Mouse (Mus musculus) liver, embryonic 12.5 days (tissue): ENCODE data around the gene Neu2. TPM values are rescaled to one million over a fixed set of nuclear protein-coding genes. Genes with fewer than 3 reads are reported as not detected.

Experiments
- ATAC-seq: fragments of 200-750 bp; cut with Nextera tagmentation; 2 replicates; pipeline ENCODE4 v1.8.0; 2017; ENCODE audit warnings: moderate number of reproducible peaks, mild to moderate bottlenecking, moderate library complexity
- H3K27ac ChIP-seq: fragments of 300-500 bp; sonication (generic); 2 replicates; pipeline ENCODE4 v1.5.1; 2016; ENCODE audit warnings: mild to moderate bottlenecking
- H3K27me3 ChIP-seq: fragments of 300-500 bp; sonication (generic); replicated peaks from 2 replicates; pipeline ENCODE4 v1.6.1; 2016; ENCODE audit warnings: mild to moderate bottlenecking, moderate library complexity
- H3K36me3 ChIP-seq: fragments of 300-500 bp; sonication (generic); 2 replicates; pipeline ENCODE4 v1.6.1; 2016; ENCODE audit warnings: mild to moderate bottlenecking, moderate library complexity
- H3K4me1 ChIP-seq: fragments of 300-500 bp; sonication (generic); 2 replicates; pipeline ENCODE4 v1.6.1; 2016
- H3K4me2 ChIP-seq: fragments of 300-500 bp; sonication (generic); 2 replicates; pipeline ENCODE4 v1.6.1; 2016; ENCODE audit warnings: mild to moderate bottlenecking, moderate library complexity
- H3K4me3 ChIP-seq: fragments of 300-500 bp; sonication (generic); 2 replicates; pipeline ENCODE4 v1.5.1; 2016; ENCODE audit warnings: mild to moderate bottlenecking, moderate library complexity
- H3K9ac ChIP-seq: fragments of 300-500 bp; sonication (generic); 2 replicates; pipeline ENCODE4 v1.6.1; 2016; ENCODE audit warnings: mild to moderate bottlenecking, moderate library complexity
- H3K9me3 ChIP-seq: fragments of 300-500 bp; sonication (generic); replicated peaks from 2 replicates; pipeline ENCODE4 v1.6.1; 2016; ENCODE audit warnings: mild to moderate bottlenecking, moderate library complexity
- WGBS: fragments of 180-500 bp; shearing (Covaris S2); methylation state at CpG from one replicate; pipeline ENCODE4 v1.1.7; 2016; ENCODE audit not compliant: insufficient replicate concordance; 5-methylcytosine and 5-hydroxymethylcytosine counted together
- polyA plus RNA-seq: library from polyadenylated mRNA; unstranded; fragments of >200 nt; fragmentation: Nextera tagmentation; extraction: Ambion mirVana; gene quantifications from 2 replicates; pipeline ENCODE4 v1.2.1, GENCODE M21; 2016

Gene Neu2
- polyA plus RNA-seq, 1 experiment from 2014 or later, result 0.67 TPM

DNA sequence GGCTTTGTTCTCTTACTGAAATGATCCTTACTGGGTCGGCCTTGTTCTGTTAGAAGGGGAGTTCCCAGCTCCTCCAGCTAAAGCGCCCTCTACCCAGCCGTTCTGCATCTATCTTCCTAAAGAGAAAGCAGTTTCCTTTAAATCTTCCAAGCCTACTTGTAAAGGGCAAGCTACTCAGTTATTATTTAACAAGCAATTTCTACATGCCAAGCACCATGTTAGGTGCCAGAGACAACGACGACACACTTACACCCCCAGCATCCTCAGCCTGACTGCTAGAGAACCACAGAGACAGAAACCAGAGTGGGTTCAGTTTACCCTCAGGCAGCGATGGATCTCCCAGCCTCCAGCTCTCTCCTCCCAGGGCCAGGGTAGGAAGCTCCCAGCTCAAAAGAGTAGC, 1.8 kb upstream of the Neu2 start:
- ATAC-seq, result no peak
- H3K27ac ChIP-seq, result no peak overlapping the region
- peaks cover 8% of the 10 kb centered on the region for H3K4me1 ChIP-seq
- H3K4me2 ChIP-seq, result no peak overlapping the region
- peaks cover 85% of the 10 kb centered on the region for H3K27me3 ChIP-seq
- H3K36me3 ChIP-seq, result no peaks in the 10 kb centered on the region
- no peak overlapping the region for H3K4me3 ChIP-seq
- no peak overlapping the region for H3K9ac ChIP-seq
- H3K9me3 ChIP-seq, result no peaks in the 10 kb centered on the region
- 49% methylated on average over 6 of the region's 6 CpGs for WGBS

DNA sequence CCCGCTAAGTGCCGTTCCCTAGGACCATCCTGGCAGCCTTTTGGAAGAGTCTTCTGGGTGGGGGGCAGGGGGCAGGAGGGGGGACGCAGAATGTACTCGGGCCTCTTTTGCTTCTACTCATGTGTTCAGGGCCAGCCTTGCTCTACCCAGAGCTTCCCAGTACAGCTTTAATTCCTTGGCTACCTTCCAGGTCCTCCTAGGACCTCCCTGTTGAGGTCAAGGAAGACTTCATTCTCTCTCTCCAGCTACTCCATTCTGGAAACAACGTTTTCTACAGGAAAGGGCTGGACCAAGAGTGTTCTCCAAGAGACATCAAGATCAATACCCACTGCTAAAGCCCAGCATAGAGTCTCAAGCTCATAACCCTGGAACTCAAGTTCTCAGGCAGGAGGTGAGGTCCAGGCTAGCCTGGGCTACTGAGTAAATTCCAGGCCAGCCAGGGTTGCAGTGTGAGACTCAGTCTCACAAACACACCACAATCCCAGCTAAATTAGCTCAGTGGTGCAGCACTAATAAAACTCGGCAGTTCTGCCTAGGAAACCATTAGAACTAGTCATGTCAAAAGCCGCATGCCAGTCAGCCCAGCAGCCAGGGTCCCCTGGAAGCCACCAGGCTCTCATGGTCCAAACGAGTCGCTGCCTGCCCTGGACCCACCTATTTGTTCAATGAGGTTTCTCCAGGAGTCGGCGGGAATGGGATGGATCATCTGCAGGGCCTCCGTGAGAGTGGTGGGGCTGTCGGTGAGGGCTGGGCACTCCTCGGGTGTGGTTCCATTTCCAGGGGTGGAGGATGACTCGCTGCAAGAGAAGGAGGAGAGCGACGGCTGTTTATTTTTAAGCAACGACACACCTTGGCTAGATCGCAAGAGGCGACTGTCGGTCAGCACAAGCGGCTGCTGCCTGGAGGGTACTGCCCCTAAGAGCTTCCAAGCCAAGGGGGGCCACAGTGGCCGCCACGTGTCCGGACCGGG, 813 bp upstream of the Neu2 start:
- H3K4me2 ChIP-seq, result peak overlapping the region; percentile 80
- H3K36me3 ChIP-seq, result no peaks in the 10 kb centered on the region
- H3K4me3 ChIP-seq, result 0 out of 2 replicates have a peak overlapping the region, but pooled peaks have one; percentile 56
- H3K27ac ChIP-seq, result no peak overlapping the region
- H3K4me1 ChIP-seq, result peaks cover 8% of the 10 kb centered on the region
- peaks cover 85% of the 10 kb centered on the region for H3K27me3 ChIP-seq
- no peak overlapping the region for H3K9ac ChIP-seq
- no peak for ATAC-seq
- H3K9me3 ChIP-seq, result no peaks in the 10 kb centered on the region
- WGBS, result 14% methylated on average over 26 of the region's 26 CpGs

DNA sequence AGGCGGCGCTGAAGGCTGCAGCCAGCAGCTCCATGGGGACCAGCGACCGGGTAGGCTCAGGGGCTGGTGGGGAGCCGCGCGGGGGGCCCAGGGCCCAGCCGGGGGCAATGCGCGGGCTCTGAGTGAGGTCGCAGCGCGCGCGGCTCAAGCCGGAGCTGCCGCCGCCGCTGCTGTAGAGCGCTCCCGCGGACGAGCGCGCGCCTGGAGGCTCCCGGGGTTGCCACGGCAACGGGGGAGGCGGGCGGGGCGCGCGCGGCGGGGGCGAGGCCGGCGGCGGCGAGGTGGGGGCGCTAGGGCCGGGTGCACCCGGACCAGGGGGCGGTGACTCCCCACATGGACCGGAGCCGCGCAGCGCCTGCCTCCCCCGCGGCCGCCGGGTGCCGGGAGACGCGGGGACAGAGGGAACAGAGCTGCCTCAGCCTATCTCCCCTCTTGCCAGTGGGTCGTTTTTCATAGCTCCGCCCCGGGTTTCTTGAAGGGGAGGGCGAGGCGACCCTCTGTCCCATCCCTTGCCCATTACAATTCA, 540 bp downstream of the Neu2 start:
- Histone ChIP-seq H3K27ac (no peak overlapping the region), H3K27me3 (peaks cover 74% of the 10 kb centered on the region), H3K9ac (no peak overlapping the region), H3K36me3 (no peaks in the 10 kb centered on the region), H3K4me1 (peaks cover 8% of the 10 kb centered on the region), H3K9me3 (no peaks in the 10 kb centered on the region), H3K4me2 (peak overlapping the region; percentile 80), H3K4me3 (peak overlapping the region; percentile 56)
- ATAC-seq, result peak; percentile 44; the same call in 1 of the 2 replicates
- WGBS, result under 1% methylated on average over 48 of the region's 61 CpGs

DNA sequence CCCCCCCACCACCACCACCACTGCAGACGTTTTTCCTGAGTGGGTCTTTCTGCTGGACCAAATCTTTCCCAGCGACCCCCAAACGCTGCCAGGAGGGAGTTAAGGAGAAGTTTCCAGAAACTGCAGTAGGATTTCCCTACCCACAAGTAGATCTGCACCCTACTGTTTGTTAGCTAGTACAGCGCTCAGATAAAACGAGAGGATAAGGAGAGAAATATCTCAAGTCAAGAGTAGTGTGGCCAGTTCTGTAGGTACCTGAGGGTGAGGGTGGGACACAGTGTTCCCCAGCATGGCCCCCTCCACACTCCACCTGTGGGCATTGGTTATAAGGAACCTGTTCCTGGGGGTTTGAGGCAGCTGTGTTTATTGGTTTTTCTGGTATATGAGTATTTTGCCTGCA, 1.2 kb downstream of the Neu2 start:
- Histone ChIP-seq H3K4me3 (no peak overlapping the region), H3K27me3 (peaks cover 71% of the 10 kb centered on the region)

DNA sequence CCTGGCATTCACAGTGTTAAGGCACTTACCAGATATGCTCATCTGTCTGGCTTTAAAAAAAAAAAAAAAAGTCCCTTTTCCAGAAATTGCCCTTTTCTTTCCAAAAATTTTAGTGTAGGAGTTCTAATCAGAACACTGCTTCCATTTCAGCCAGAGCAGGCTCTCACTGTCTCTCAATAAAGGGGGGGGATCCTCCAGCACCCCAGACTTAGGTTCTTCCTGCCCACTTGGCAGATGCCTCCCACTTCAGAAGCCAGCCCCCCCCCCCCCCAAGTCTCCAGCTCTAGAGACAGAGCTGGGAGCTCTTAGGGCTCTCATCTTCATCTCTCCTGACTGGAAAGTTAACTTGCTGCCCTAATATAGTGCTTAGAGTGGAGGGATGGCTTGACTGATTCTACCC, 10.8 kb downstream of the Neu2 start:
- H3K36me3 ChIP-seq, result no peaks in the 10 kb centered on the region
- H3K9me3 ChIP-seq, result no peaks in the 10 kb centered on the region
- peaks cover 10% of the 10 kb centered on the region for H3K27me3 ChIP-seq
- no peak overlapping the region for H3K4me3 ChIP-seq
- no peak overlapping the region for H3K27ac ChIP-seq
- H3K4me2 ChIP-seq, result no peak overlapping the region
- no peaks in the 10 kb centered on the region for H3K4me1 ChIP-seq
- H3K9ac ChIP-seq, result no peak overlapping the region
- no peak for ATAC-seq

More for the DNA sequence above, 1.2 kb downstream of the Neu2 start:
- WGBS, result 12% methylated on average over 5 of the region's 5 CpGs
- no peaks in the 10 kb centered on the region for H3K9me3 ChIP-seq
- no peaks in the 10 kb centered on the region for H3K36me3 ChIP-seq
- H3K27ac ChIP-seq, result no peak overlapping the region
- H3K4me1 ChIP-seq, result peaks cover 8% of the 10 kb centered on the region
- no peak overlapping the region for H3K9ac ChIP-seq
- peak overlapping the region; percentile 80; the same call in 1 of the 2 replicates for H3K4me2 ChIP-seq
- no peak for ATAC-seq

DNA sequence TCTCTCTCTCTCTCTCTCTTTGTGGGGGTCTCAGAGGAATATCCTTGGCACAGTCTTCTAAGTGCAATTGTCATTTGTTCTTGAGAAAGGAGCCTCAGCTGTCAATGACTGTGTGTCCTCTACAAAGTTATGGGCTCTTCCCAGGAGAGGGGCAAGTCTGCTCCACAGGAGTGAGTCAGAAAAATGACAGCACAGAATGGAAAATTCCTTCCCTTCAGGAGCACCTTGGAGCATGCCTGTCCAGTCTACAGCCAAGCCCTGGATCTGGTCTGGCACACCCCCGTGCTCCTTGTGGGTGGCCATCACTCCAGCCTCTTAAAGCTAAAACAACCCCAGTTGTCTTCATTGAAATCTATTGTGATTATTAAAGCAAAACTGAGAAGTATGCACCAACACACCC, 11.8 kb downstream of the Neu2 start:
- H3K4me1 ChIP-seq, result no peaks in the 10 kb centered on the region
- ATAC-seq, result no peak
- no peaks in the 10 kb centered on the region for H3K9me3 ChIP-seq
- H3K27me3 ChIP-seq, result peaks cover 10% of the 10 kb centered on the region
- no peak overlapping the region for H3K4me2 ChIP-seq
- WGBS, result 82% methylated on average over 1 of the region's 1 CpGs
- H3K9ac ChIP-seq, result no peak overlapping the region
- no peaks in the 10 kb centered on the region for H3K36me3 ChIP-seq
- no peak overlapping the region for H3K27ac ChIP-seq
- no peak overlapping the region for H3K4me3 ChIP-seq

DNA sequence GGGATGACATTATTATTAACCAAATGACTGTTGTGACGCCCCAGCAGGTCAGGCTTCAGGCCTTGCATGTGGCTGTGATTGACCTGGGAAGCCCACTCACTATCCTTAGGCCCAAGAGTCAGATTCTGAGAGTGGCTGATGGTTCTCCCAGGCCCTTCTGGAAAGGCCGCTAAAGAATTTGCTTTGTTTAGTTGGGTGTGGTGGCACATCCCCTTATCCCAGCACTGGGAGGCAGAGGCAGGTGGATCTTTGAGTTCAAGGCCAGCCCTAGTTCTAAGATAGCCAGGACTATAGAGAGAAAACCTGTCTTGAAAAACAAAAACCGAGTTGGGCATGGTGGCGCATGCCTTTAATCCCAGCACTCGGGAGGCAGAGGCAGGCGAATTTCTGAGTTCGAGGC, 15.4 kb downstream of the Neu2 start:
- Histone ChIP-seq H3K27me3 (peaks cover 10% of the 10 kb centered on the region), H3K9ac (no peak overlapping the region), H3K4me2 (no peak overlapping the region), H3K36me3 (no peaks in the 10 kb centered on the region), H3K27ac (no peak overlapping the region), H3K4me3 (no peak overlapping the region), H3K9me3 (no peaks in the 10 kb centered on the region), H3K4me1 (no peaks in the 10 kb centered on the region)
- ATAC-seq, result no peak
- WGBS, result 71% methylated on average over 7 of the region's 7 CpGs

DNA sequence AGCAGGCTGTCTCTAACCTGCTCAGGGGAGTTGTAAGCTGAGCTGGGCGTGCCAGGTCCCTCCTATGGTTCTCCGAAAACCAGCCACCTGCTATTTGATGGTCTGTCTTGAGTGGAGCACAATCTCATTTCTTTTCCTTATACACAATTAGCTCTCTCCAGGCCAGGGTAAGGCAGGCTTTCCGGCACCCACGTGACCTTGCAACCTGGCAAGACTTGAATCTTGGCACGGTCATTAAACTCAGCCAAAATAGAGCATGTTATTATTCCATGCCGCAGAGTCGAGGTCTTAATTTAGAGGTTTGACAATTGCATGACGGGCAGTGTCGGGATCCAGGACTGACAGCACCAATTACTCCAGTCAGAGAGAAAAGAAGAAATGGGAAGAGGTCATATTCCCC, 17.5 kb downstream of the Neu2 start:
- 76% methylated on average over 9 of the region's 9 CpGs for WGBS
- H3K27ac ChIP-seq, result no peak overlapping the region
- peaks cover 3% of the 10 kb centered on the region; the same call in 1 of the 2 replicates for H3K27me3 ChIP-seq
- H3K36me3 ChIP-seq, result no peaks in the 10 kb centered on the region
- no peak overlapping the region for H3K4me3 ChIP-seq
- ATAC-seq, result no peak
- no peaks in the 10 kb centered on the region for H3K4me1 ChIP-seq
- H3K9me3 ChIP-seq, result no peaks in the 10 kb centered on the region
- H3K4me2 ChIP-seq, result no peak overlapping the region
- no peak overlapping the region for H3K9ac ChIP-seq

DNA sequence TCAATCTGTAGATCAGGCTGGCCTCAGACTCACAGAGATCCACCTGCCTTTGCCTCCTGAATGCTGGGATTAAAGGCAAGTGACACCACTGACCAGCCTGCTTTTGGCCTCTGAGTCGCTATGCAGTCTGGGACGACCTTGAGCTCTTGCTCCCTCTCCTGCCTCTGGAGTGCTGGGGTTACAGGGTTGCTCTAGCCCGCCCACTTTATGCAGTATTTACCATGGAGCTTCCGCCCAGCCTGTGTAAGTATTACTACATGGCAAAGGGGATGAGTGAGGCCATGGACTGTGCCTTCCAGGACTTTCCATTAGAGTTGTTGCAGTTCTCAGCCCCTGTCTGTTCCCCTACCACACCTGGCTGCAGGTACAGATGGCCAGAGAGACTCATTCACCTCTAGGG, 22.7 kb downstream of the Neu2 start:
- H3K9ac ChIP-seq, result no peak overlapping the region
- ATAC-seq, result 0 out of 2 replicates have a peak, but pooled peaks have one; percentile 42
- no peak overlapping the region for H3K27ac ChIP-seq
- no peak overlapping the region for H3K4me2 ChIP-seq
- no peaks in the 10 kb centered on the region for H3K4me1 ChIP-seq
- no peaks in the 10 kb centered on the region for H3K36me3 ChIP-seq
- H3K9me3 ChIP-seq, result no peaks in the 10 kb centered on the region
- 66% methylated on average over 4 of the region's 4 CpGs for WGBS
- no peaks in the 10 kb centered on the region for H3K27me3 ChIP-seq
- no peak overlapping the region for H3K4me3 ChIP-seq

DNA sequence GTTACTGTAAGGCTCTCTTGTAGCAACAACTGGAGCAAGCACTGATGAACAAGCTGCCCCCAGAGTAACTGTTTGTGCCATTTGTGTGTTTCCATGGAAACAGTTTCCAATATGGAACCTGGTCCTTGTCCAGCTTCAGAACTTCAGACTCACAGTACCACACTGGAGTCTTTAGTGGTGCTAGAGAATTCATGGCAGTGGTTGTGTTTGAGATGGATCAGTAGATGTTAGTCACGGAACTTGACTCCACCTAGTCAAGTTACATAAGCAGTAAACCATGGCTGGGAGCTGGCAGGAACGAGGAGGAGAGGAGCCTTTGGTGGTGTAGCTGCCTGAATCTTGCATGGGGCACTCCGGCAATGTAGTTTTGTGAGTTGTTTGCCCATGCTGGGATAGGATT, 24.4 kb downstream of the Neu2 start:
- no peak for ATAC-seq
- H3K27me3 ChIP-seq, result no peaks in the 10 kb centered on the region
- no peak overlapping the region for H3K4me2 ChIP-seq
- no peaks in the 10 kb centered on the region for H3K4me1 ChIP-seq
- H3K4me3 ChIP-seq, result no peak overlapping the region
- no peaks in the 10 kb centered on the region for H3K36me3 ChIP-seq
- 61% methylated on average over 3 of the region's 3 CpGs for WGBS
- H3K27ac ChIP-seq, result no peak overlapping the region
- no peak overlapping the region for H3K9ac ChIP-seq
- H3K9me3 ChIP-seq, result no peaks in the 10 kb centered on the region

DNA sequence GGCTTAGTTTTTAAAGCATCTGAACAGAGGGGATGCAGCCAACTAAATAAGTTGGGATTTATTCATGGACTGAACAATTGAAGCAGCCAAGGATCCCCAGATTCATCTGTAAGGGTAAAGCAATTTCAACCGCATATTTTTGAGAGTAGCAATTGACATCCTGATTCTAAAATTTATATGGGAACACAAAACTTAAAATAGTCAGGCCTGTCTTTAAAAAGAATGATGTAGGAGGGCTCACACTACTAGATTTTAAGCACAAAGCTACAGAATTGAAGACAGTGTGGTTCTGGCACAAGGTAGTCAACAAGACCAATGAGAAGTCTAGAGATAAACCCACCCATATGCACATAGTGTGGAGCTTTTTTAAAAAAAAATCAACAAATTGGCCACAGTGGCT, 27.3 kb downstream of the Neu2 start:
- no peak for ATAC-seq
- Histone ChIP-seq H3K27ac (no peak overlapping the region), H3K9me3 (no peaks in the 10 kb centered on the region), H3K4me2 (no peak overlapping the region), H3K9ac (no peak overlapping the region), H3K4me1 (no peaks in the 10 kb centered on the region), H3K36me3 (0 out of 2 replicates have a peak, but pooled peaks cover 3% of the 10 kb centered on the region), H3K27me3 (no peaks in the 10 kb centered on the region), H3K4me3 (no peak overlapping the region)
- WGBS, result 62% methylated on average over 1 of the region's 1 CpGs

DNA sequence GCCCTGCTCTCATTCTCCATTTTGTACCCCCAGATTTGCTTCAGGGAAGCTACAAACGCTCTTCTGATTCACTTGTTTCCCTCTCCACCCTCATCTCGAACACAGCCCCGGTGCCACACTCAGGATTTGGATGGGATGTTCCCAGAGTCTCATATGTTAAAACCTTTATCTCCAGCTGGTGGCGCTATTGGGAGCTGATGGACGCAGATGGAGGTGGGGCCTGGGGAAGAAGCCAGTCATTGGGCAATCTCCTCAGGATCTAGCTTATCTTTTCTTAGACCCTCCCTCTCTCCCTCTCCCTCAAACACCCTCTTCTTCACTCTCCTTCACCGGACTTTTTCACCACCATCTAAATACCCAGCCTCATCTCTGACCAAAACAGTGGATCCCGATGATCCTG, 31.9 kb downstream of the Neu2 start:
- Histone ChIP-seq H3K4me3 (no peak overlapping the region), H3K36me3 (0 out of 2 replicates have a peak, but pooled peaks cover 3% of the 10 kb centered on the region), H3K4me1 (no peaks in the 10 kb centered on the region), H3K4me2 (no peak overlapping the region), H3K27me3 (no peaks in the 10 kb centered on the region), H3K9me3 (no peaks in the 10 kb centered on the region), H3K27ac (no peak overlapping the region), H3K9ac (no peak overlapping the region)
- no peak for ATAC-seq
- WGBS, result 23% methylated on average over 7 of the region's 7 CpGs
